Mouse (Mus musculus): ENCODE data around the gene Tmem104. TPM values are rescaled to one million over a fixed set of nuclear protein-coding genes. Genes with fewer than 3 reads are reported as not detected.

Gene Tmem104
- total RNA-seq, 2 experiments from 2014 or later: 4.5 to 4.9 TPM

DNA sequence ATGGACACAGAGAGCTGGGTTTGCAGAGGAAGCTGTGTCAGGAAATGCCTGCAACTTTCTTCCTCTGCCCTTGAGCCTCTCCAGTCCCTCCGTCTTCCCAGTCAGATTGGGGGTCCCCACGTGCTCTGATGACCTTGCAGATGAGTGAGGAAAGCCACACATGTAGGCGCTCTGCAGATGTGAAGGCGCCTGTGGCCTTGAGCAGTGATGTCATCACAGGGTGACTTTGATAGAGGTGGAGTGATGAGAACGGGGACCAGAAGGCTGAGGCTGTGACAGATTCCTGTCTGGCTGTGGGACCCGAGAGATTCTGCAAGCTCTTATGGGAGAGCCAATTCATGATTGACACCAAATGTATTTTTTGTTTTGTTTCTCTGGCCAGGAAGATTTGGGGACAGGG lies 36.6 kb downstream of the Tmem104 start:
- intact Hi-C loops (cut with DNase I; ENCODE audit: low total_unique reads): loop anchor here (5.0 kb wide), 1 partner anchor 48 kb away; no protein-coding TSS in a partner anchor
- DNase-seq: no peak

DNA sequence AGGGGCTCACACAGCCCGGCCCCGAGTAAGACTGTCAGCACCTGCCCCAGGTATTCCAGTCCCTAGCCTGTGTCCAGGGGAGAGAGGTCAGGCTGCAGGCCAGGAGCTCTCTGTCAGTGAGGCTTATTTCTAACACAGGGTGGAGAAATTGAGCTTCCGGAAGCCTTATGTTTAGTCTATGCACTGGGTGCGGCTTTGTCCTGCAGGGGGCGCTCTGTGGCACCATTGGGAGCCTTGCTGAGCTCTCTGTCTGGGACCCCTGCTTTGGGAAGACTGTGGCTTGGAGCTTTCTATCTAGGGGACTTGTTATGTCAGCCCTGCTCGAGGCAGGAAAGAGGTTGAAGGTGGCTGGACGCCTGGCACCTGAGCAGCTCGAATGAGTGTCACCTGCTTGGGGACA lies 37.6 kb downstream of the Tmem104 start:
- intact Hi-C loops (cut with DNase I; ENCODE audit: low total_unique reads): loop anchor here (5.0 kb wide), 1 partner anchor 47 kb away; no protein-coding TSS in a partner anchor
- DNase-seq: peak; percentile 61

DNA sequence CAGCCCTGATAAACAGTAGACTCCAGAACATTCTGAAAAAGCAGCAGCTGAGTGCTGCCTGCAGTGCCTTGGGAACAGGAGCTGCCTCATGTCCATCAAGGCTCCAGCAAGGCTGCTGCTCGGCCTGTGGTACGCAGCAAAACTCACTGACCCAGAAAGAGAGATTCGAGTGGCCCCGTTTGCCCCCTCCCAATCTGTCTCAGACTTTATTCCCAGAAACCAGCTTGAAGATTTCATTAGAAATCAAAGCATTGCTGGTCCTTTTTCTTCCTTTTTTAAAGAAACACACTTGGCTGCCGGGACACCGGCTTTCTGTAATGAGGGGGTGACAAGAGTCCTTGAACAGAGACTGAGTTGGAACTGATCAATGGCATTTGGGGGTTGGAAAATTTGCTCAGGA lies 38.0 kb downstream of the Tmem104 start:
- intact Hi-C loops (cut with DNase I; ENCODE audit: low total_unique reads): no loop called here

DNA sequence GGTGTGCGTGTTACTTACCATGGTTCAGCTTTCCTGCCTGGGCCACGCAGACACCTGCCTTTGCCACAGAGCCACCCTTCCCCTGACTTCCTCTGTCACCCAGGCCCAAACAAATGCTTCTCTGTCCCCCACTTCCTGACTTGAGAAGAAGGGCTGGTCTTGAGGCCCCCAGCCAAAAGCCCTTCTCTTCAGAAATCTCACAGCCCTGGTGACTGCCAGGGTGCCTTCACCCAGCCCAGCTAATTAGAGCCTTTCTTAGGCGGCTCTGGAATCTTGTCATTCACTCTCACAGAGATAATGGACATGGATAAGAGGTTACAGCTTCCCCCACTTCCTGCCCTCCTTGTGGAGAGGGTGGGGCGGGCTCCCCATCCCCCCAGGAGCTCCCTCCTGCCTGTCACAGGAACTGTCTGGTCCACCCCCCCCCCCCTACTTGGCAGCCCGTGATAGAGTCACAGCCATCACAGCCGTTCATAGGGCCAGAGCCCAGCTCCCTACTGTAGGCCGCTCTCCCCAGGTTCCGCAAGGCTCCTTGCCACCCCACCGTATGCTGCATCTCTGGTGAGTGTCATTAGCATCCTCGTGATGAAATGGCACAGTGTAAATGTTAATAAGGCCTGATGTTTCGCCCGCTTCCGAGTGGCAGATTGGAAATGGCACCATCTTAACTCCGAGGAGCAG lies 39.7 kb downstream of the Tmem104 start:
- DNase-seq: no peak
- intact Hi-C loops (cut with DNase I; ENCODE audit: low total_unique reads): no loop called here

More for the DNA sequence above, 38.0 kb downstream of the Tmem104 start:
- DNase-seq: no peak

DNA sequence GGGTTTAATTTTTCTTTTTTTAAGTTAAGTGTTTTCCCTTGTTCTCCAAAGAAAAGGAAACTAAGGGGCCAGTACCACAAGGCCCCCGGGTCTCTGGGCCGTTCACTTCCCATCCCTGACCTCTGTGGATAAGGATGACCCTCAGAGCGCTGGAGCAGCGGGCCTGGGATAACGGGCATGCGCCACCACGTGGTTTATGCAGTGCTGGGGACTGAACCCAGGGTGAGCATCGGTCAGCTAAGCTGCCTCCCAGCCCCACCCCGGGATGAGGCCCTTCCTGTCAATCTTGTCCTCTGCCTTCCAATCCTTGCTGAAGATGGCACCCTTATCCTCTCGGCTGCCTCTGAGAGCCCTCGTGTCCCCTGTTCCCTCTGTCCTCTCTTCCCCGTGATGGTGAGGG lies 40.4 kb downstream of the Tmem104 start:
- intact Hi-C loops (cut with DNase I; ENCODE audit: low total_unique reads): no loop called here
- no peak for DNase-seq

DNA sequence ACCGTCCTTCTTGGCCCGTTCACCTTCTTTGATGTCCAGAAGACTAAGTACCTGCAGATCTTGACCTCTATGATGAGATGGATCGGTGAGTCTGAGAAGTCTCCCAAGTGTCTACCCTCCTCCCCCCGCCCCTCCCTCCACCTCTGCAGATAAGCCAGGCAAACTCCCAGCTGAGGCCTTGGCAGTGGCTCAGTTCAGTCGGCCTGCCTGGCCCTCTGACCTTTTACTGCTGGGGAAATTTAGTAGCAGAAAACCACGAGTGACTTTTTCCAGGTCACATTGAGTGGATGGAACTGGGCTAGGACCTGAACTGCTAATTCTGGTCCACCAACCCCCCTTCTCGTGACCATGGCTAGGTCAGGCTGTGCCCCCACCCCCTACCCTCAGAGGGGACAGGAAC lies 41.1 kb downstream of the Tmem104 start:
- no peak for DNase-seq
- intact Hi-C loops (cut with DNase I; ENCODE audit: low total_unique reads): no loop called here

DNA sequence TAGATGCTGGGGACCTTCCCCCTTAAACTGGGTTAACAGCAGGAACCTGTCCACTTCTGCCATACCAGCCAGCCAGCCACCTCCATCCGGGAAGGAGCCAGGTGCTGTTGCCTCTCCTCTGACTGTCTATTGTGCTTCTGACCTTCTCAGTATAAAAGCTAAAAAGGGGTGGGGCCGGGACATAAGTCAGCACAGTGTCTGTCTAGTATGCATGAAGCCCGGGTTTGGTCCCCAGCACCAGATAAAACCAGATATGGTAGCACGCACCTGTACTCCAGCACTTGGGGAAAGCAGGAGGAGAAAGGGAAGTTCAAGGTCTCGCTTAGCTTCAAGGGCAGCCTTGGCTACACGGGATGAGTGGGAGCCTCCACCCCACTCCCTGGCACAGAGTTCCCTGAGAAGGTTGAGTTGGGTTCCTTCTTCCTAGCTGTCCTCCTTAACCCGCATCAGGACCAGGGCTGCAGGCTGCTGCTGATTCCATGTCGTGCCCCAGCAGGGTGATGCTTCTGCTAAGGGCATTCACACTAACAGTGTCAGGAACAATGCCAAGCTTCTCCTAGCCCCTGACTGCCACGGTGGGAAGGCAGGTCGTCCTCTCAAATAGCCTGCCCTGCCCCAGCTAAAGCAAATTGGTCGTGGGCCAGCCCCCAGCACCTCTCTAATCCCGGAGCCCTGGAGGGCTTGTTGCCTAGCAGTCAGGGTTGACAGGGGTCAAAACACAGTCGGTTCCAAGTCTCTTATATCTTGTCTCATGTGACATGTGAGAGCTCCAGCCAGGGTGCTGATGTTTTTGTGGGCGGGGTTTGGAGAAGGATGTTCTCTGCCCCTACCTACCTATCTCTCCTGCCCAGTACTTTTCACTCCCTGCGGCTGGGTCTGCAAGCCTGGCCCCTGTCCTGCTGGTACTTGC lies 42.0 kb downstream of the Tmem104 start:
- intact Hi-C loops (cut with DNase I; ENCODE audit: low total_unique reads): no loop called here
- peak; percentile 39 for DNase-seq

DNA sequence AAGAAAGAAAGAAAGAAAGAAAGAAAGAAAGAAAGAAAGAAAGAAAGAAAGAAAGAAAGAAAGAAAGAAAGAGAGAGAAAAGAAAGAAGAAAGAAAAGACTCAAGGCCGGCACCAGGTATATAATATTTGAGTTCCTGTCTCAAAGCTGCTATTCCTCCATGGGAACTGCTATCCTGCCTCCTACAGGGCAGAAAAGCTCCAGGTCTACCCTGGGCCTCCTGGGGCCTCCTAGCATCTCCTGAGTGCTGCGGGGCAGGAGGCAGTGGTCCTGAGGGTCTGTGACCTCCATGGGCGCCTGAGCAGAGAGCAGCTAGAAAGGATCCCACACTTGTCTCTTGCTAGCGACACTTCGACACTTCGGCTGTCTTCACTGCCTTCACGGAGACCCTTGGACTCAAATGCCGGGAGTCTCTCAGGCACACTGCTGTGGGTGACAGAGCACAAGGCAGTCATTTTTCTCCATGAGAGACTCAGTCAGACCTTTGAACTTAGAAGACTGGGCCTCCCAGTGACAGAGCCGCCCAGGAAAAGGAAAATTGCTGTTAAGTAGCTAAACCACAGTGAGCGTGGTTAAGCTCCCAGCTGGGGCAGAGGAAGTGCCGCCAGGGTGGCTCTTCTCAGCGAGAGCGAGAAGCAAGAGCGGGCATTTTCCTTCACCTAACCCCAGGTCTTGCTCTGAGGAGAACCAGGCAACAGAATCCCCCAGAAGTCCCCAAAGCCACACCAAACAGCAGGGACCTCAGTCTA lies 44.1 kb downstream of the Tmem104 start:
- DNase-seq: no peak
- intact Hi-C loops (cut with DNase I; ENCODE audit: low total_unique reads): no loop called here

DNA sequence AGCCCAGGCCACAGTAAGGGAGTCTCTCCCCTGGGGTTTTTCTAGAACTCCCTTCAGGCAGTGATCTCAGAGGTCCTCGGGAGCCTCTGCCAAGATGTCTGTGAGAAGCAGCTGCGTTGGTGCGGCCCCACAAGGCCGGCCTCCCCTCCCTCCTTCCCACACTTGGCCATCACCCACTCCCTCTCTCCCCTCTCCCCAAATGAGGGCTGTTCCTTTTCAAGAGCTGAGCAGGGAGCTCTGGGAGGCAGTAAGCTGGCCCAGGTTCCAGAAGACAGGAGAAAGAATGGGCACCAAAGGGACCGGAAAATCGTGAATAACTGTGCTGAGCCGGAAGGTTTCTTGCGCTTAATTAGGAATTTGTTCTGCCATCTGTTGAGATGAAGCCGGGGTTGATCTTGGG lies 44.6 kb downstream of the Tmem104 start:
- intact Hi-C loops (cut with DNase I; ENCODE audit: low total_unique reads): no loop called here
- no peak for DNase-seq

DNA sequence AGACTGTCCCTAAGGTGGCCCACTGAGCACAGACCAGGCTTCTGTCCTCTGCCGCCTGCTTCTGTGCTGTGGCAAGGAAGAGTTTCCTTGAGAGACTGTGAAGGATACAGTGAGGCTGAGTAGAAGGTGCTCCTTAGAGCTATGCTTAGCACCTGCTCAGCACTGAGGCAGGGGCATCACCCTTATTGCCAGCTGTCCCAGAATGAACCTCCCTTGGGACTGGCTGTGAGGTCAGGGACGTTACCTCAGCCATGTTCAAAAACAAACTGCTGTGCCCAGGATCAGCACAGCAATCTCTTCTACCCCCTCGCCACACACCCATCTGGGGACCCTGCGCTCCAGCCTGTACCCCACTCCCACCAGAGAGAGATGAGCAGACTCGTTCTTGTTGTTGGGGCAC lies 45.6 kb downstream of the Tmem104 start:
- DNase-seq: no peak
- intact Hi-C loops (cut with DNase I; ENCODE audit: low total_unique reads): no loop called here

DNA sequence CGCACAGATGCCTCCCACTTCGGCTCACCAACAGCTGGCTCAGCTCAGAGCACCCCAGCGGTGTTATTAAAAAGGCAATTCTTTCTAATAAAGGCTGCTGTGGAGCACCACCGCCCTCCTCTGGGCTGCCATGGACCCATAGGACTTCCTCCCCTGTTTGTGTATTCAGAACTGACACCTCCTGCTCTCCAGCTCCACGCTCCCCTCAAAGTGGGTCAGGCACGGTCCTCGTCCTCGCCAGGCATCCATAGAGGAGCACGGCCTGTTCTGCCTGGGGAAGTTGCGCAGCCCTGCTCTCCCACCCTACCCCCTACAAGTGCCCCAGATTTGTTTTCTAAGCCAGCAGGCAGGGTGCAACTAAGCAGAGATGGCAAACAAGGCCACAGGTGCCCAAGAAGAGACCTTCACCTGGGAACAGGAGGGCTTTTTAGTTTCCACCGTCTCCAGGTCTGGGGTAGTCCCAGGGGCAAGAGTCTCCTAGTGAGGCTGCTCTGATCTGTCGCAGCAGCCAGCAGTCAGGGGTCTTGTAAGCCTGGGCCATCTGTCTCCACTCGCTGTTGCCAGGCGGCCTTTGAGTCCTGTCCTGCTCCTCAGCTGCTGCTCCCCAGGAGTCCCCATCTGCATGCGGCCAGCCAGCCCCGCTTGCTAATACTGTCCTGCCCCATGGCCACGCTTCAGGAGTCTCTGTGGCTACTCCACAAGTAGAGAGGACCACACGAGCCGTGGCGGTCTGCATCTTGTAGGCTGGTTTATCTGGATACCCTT lies 46.4 kb downstream of the Tmem104 start:
- intact Hi-C loops (cut with DNase I; ENCODE audit: low total_unique reads): no loop called here
- DNase-seq: no peak

DNA sequence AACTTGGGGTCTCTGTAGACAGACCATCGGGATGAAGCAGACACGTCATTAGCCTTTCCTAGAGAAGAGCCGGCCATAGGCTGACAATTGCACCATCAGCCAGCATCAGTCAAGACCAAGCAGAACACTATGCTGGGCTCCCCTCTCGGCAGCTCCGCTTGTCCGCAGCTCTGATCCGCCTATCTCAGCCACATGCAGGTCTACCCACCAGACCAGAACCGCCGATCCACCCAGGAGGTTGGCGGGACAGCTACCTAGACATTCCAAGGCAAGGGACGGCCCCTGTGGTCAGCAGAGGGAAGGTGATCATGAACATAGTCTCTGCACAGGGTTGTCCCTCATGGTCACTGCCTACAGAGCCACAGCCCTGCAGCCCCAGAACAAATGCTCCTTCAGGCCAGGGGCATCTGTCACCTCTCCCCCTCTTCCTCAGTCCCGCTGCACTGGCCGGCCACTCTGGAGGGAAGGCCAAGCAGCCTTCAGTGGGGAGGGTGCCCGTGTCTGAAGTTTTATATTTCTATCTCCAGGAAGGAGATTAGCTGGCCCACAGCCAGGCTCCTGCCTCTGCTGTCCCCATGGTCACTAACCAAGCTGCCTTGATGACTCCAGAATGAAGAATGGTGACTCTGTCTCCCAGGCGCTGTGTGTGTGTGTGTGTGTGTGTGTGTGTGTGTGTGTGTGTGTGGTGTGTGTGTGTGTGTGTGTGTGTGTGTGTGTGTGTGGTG lies 47.2 kb downstream of the Tmem104 start:
- no peak for DNase-seq
- intact Hi-C loops (cut with DNase I; ENCODE audit: low total_unique reads): no loop called here

DNA sequence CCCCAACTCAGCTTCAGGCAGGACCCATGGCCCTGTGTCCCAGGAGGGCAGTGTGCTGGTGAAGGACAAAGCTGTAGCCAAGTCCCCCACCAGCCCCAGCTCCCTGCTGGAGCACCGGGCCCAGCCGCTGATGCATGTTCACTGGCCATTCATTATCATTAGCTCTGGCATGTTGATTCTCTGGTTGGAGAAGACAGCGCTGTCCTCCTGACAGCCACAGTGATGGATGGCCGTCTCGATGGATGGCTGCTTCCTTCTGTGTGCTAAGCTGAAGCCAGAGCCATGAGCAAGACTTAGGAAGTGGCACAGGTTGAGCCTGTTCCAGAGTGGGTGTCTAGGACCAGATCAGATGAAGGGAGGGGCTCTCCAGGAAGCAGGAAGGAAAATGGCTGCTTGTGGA lies 49.3 kb downstream of the Tmem104 start:
- no peak for DNase-seq
- intact Hi-C loops (cut with DNase I; ENCODE audit: low total_unique reads): no loop called here

DNA sequence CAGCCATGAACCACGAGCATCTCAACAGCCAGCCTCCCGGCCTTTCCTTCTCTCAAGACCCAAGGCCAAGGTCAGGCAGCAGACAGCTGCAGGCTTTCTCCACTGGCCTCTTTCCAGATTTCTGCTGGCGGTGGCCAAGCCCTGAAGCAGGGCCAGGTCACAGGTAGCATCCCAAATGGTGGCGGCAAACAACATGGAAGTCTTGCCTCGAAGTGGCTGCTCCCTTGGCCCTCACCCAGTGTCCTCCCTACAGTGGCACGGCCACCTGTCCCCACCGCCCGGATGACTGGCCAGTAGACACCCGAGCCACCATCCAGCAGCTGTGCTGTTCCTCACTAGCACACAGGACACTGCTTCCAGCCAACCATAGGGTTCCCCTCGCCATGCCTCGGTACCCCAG lies 54.1 kb downstream of the Tmem104 start:
- intact Hi-C loops (cut with DNase I; ENCODE audit: low total_unique reads): no loop called here
- DNase-seq: peak; percentile 82

DNA sequence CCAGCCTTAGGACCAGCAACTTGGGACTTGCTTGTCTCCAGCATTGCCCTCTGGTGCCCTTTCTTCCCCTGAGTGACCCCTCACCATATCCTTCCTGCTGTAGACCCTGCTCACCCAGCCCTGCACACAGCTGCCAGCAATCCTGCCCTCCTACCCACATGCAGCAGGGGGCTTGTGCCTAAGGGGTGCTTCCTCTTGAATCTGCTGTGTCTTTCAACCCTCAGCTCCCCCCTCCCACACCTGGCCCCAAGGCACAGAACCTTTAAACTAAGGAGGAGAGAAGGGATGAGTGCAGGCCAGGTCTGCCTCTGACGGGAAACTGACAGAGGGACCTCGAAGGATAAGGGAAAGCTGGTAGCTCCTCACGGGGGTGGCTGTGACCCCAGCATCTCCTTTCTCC lies 55.5 kb downstream of the Tmem104 start:
- intact Hi-C loops (cut with DNase I; ENCODE audit: low total_unique reads): no loop called here
- no peak for DNase-seq

DNA sequence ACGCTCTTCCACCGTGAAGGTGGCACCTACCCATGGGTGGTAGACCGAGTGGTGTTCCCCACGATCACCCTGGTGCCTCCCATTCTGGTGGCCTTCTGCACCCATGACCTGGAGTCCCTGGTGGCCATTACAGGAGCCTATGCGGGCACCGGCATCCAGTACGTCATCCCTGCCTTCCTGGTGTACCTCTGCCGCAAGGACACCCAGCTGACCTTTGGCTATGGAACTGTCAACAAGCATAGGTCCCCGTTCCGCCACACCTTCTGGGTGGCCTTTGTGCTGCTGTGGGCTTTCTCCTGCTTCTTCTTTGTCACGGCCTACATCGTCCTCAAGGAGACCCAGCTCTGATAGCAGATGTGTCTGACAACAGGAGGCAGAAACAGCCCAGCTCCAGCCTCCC lies 56.5 kb downstream of the Tmem104 start:
- no peak for DNase-seq
- intact Hi-C loops (cut with DNase I; ENCODE audit: low total_unique reads): no loop called here

DNA sequence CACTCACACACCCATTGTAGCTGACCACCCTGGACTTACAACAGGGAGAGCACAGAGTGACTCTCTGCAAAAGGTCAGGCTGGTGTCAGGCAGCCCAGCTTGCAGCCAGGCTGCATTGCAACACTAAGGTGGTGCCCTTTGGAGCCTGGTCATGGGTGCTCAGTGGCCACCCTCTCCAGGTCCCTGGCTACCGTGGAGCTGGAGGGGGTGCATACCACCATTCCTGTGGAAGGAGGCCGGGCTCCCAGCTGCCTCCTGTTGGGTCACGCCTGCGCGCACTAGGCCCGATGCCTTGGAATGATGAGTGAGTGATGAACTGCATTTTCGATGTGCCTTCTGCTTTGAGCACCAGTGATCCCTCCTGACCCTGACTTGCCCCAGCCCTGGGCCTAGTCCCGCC lies 57.6 kb downstream of the Tmem104 start:
- intact Hi-C loops (cut with DNase I; ENCODE audit: low total_unique reads): no loop called here

DNA sequence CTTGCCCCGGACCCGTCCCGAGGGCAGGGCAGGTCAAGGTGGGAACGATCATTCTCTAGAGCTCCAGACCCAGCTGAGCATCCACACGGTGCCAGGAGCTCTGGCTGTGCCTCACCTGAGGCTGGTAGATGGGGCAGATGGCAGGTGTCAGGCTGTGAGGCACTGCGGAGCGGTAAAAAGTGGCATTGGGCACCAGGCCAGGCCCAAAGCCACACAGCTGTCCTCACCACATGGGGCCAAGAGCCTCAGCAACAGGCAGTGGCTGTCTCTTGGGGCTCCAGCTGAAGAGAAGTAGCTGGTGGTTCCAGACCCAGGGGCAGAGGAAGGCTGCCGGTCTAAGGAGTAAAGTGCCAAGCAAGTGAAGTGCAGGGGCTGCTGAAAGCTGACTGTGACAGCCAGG lies 59.1 kb downstream of the Tmem104 start:
- peak; percentile 38 for DNase-seq

More for the DNA sequence above, 57.6 kb downstream of the Tmem104 start:
- DNase-seq: no peak

DNA sequence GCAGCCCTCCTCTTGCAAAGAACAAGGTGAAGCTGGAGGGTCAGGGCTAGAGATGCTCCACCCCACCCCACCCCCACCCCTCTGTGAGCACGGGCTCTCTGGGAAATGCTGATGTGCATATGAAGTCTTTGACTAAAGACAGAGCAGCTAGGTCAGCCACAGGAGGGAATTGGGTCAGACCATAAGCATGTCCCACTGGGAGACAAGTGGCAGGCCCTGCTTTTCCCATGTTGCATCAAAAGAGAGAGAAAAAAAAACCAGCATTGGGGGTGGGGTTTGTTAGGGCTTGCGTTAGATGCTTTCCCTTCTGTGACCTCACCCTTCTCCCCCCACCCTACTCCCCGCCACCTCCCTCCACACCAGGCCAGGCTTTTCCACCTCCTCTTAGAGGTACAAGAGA lies 60.0 kb downstream of the Tmem104 start:
- no peak for DNase-seq
- intact Hi-C loops (cut with DNase I; ENCODE audit: low total_unique reads): no loop called here

More for the DNA sequence above, 59.1 kb downstream of the Tmem104 start:
- intact Hi-C loops (cut with DNase I; ENCODE audit: low total_unique reads): no loop called here

All from gastrocnemius, postnatal 14 days (tissue).